Mouse (Mus musculus) MEL (cell line): ENCODE data around the gene Irs2. TPM values are rescaled to one million over a fixed set of nuclear protein-coding genes. Genes with fewer than 3 reads are reported as not detected.

Experiments
- DNase-seq: peaks from one replicate; pipeline ENCODE4 v3.0.0; 2011; ENCODE audit warnings: low read depth, low spot score
- H3K27ac ChIP-seq: 2 replicates; pipeline ENCODE4 v1.5.1; 2012; ENCODE audit warnings: low read depth, mild to moderate bottlenecking, control low read depth, low read length, moderate library complexity; ENCODE audit not compliant: control insufficient read depth
- H3K27me3 ChIP-seq, 2 experiments: fragments of 150-350 bp in 1 of 2; sonication (generic) in 1 of 2; 2 replicates each; pipeline ENCODE4 v1.6.1; 2012; ENCODE audit warnings: low read length in 2 of 2, mild to moderate bottlenecking in 2 of 2, improper control_type of control experiment in 1 of 2, moderate library complexity in 1 of 2; ENCODE audit not compliant: insufficient read depth in 2 of 2, control insufficient read depth in 1 of 2
- H3K36me3 ChIP-seq, 2 experiments: 2 replicates each; pipeline ENCODE4 v1.6.1; 2012 to 2014; ENCODE audit warnings: low read length in 2 of 2, improper control_type of control experiment in 1 of 2, inconsistent platforms in 1 of 2, mild to moderate bottlenecking in 1 of 2; ENCODE audit not compliant: insufficient read depth in 2 of 2, control insufficient read depth in 1 of 2
- H3K4me1 ChIP-seq, 2 experiments: fragments of 150-350 bp in 1 of 2; sonication (generic) in 1 of 2; 2 replicates each; pipeline ENCODE4 v1.6.1; 2012; ENCODE audit warnings: low read length in 2 of 2, improper control_type of control experiment in 1 of 2, mild to moderate bottlenecking in 1 of 2; ENCODE audit not compliant: insufficient read depth in 2 of 2, control insufficient read depth in 1 of 2
- H3K4me3 ChIP-seq, 2 experiments: fragments of 150-350 bp in 1 of 2; sonication (generic) in 1 of 2; 2 replicates each; pipeline ENCODE4 v1.5.1; 2012; ENCODE audit warnings: low read depth in 2 of 2, low read length in 2 of 2, mild to moderate bottlenecking in 2 of 2, moderate library complexity in 2 of 2, control low read depth in 1 of 2, improper control_type of control experiment in 1 of 2; ENCODE audit not compliant: control insufficient read depth in 1 of 2, insufficient read depth in 1 of 2
- H3K79me2 ChIP-seq: 2 replicates; pipeline ENCODE4 v1.6.1; 2012; ENCODE audit warnings: mild to moderate bottlenecking, low read length, moderate library complexity; ENCODE audit not compliant: control insufficient read depth, poor library complexity, insufficient read depth
- H3K9ac ChIP-seq: 2 replicates; pipeline ENCODE4 v1.6.1; 2012; ENCODE audit warnings: low read depth, mild to moderate bottlenecking, control low read depth, low read length, moderate library complexity; ENCODE audit not compliant: control insufficient read depth, poor library complexity, severe bottlenecking
- H3K9me3 ChIP-seq: fragments of 150-350 bp; sonication (generic); replicated peaks from 2 replicates; pipeline ENCODE4 v1.6.1; 2012; ENCODE audit warnings: mild to moderate bottlenecking, low read length, improper control_type of control experiment, moderate library complexity; ENCODE audit not compliant: insufficient read depth
- BHLHE40 ChIP-seq: IDR thresholded peaks from 2 replicates; pipeline ENCODE4 v1.6.1; 2012; ENCODE audit warnings: low read depth, mild to moderate bottlenecking, inconsistent platforms, low read length, improper control_type of control experiment, borderline replicate concordance
- CHD1 ChIP-seq: IDR thresholded peaks from 2 replicates; pipeline ENCODE4 v1.6.1; 2012; ENCODE audit warnings: low read depth, mild to moderate bottlenecking, inconsistent platforms, low read length, improper control_type of control experiment
- CTCF ChIP-seq, 3 experiments: IDR thresholded peaks in 2 of 3; conservative IDR thresholded peaks in 1 of 3; 2 replicates each; pipeline ENCODE4 v1.5.1; 2011 to 2012; ENCODE audit warnings: low read length in 3 of 3, low read depth in 2 of 3, mild to moderate bottlenecking in 2 of 3, improper control_type of control experiment in 1 of 3, inconsistent platforms in 1 of 3, mixed read lengths in 1 of 3, moderate library complexity in 1 of 3; ENCODE audit not compliant: control insufficient read depth in 1 of 3, insufficient read depth in 1 of 3, poor library complexity in 1 of 3, severe bottlenecking in 1 of 3
- E2F4 ChIP-seq: IDR thresholded peaks from 2 replicates; pipeline ENCODE4 v1.6.1; 2011; ENCODE audit warnings: low read depth, low read length, improper control_type of control experiment, borderline replicate concordance
- ELF1 ChIP-seq: IDR thresholded peaks from 2 replicates; pipeline ENCODE4 v1.6.1; 2014; ENCODE audit warnings: low read depth, mild to moderate bottlenecking, inconsistent platforms, low read length, improper control_type of control experiment, moderate library complexity
- EP300 ChIP-seq, 2 experiments: IDR thresholded peaks; 2 replicates each; pipeline ENCODE4 v1.6.1; 2011; ENCODE audit warnings: improper control_type of control experiment in 2 of 2, low read length in 2 of 2, low read depth in 1 of 2, mild to moderate bottlenecking in 1 of 2
- GABPA ChIP-seq: IDR thresholded peaks from 2 replicates; pipeline ENCODE4 v1.6.1; 2012; ENCODE audit warnings: low read depth, mild to moderate bottlenecking, inconsistent platforms, low read length, improper control_type of control experiment, moderate library complexity
- GATA1 ChIP-seq: IDR thresholded peaks from 2 replicates; pipeline ENCODE4 v1.6.1; 2011; ENCODE audit warnings: low read depth, low read length, improper control_type of control experiment
- HCFC1 ChIP-seq: IDR thresholded peaks from 2 replicates; pipeline ENCODE4 v1.6.1; 2012; ENCODE audit warnings: low read depth, mild to moderate bottlenecking, inconsistent platforms, low read length, improper control_type of control experiment, moderate library complexity
- JUND ChIP-seq: IDR thresholded peaks from 2 replicates; pipeline ENCODE4 v1.6.1; 2011; ENCODE audit warnings: low read depth, mild to moderate bottlenecking, improper control_type of control experiment, low read length
- KAT2A ChIP-seq: conservative IDR thresholded peaks from 2 replicates; pipeline ENCODE4 v1.6.1; 2012; ENCODE audit warnings: low read depth, low read length, improper control_type of control experiment, inconsistent platforms
- MAFK ChIP-seq: IDR thresholded peaks from 2 replicates; pipeline ENCODE4 v1.6.1; 2011; ENCODE audit warnings: low read depth, mild to moderate bottlenecking, low read length, improper control_type of control experiment, borderline replicate concordance
- MAX ChIP-seq: IDR thresholded peaks from 2 replicates; pipeline ENCODE4 v1.6.1; 2011; ENCODE audit warnings: low read length, improper control_type of control experiment
- MAZ ChIP-seq: IDR thresholded peaks from 2 replicates; pipeline ENCODE4 v1.6.1; 2012; ENCODE audit warnings: low read depth, mild to moderate bottlenecking, inconsistent platforms, low read length, improper control_type of control experiment
- MEF2A ChIP-seq: IDR thresholded peaks from 2 replicates; pipeline ENCODE4 v1.6.1; 2014; ENCODE audit warnings: low read depth, mild to moderate bottlenecking, inconsistent platforms, low read length, improper control_type of control experiment; ENCODE audit not compliant: poor library complexity, insufficient replicate concordance, severe bottlenecking; ENCODE audit errors: extremely low read depth
- MXI1 ChIP-seq: IDR thresholded peaks from 2 replicates; pipeline ENCODE4 v1.6.1; 2011; ENCODE audit warnings: mild to moderate bottlenecking, low read depth, low read length, improper control_type of control experiment
- MYB ChIP-seq: IDR thresholded peaks from 2 replicates; pipeline ENCODE4 v1.6.1; 2011; ENCODE audit warnings: mild to moderate bottlenecking, low read depth, low read length, improper control_type of control experiment
- MYC ChIP-seq: IDR thresholded peaks from 2 replicates; pipeline ENCODE4 v1.6.1; 2011; ENCODE audit warnings: low read depth, mild to moderate bottlenecking, low read length, improper control_type of control experiment, moderate library complexity
- NELFE ChIP-seq: IDR thresholded peaks from 2 replicates; pipeline ENCODE4 v1.6.1; 2011; ENCODE audit warnings: low read depth, low read length, improper control_type of control experiment
- NRF1 ChIP-seq: IDR thresholded peaks from 2 replicates; pipeline ENCODE4 v1.6.1; 2014; ENCODE audit warnings: low read depth, mild to moderate bottlenecking, inconsistent platforms, low read length, improper control_type of control experiment, moderate library complexity; ENCODE audit not compliant: poor library complexity, insufficient read depth, severe bottlenecking
- POLR2A ChIP-seq, 2 experiments: IDR thresholded peaks; 2 replicates each; pipeline ENCODE4 v1.6.1; 2011 to 2012; ENCODE audit warnings: low read length in 2 of 2, mild to moderate bottlenecking in 2 of 2, control low read depth in 1 of 2, improper control_type of control experiment in 1 of 2, low read depth in 1 of 2, moderate library complexity in 1 of 2; ENCODE audit not compliant: control insufficient read depth in 1 of 2, insufficient read depth in 1 of 2, poor library complexity in 1 of 2
- POLR2AphosphoS2 ChIP-seq: IDR thresholded peaks from 2 replicates; pipeline ENCODE4 v1.6.1; 2011; ENCODE audit warnings: low read length, improper control_type of control experiment
- POLR2AphosphoS5 ChIP-seq: IDR thresholded peaks from 2 replicates; pipeline ENCODE4 v1.6.1; 2012; ENCODE audit warnings: low read depth, borderline replicate concordance, mild to moderate bottlenecking, inconsistent platforms, low read length, moderate library complexity, mixed read lengths
- RCOR1 ChIP-seq: IDR thresholded peaks from 2 replicates; pipeline ENCODE4 v1.6.1; 2012; ENCODE audit warnings: low read depth, mild to moderate bottlenecking, inconsistent platforms, low read length, improper control_type of control experiment
- SIN3A ChIP-seq: IDR thresholded peaks from 2 replicates; pipeline ENCODE4 v1.6.1; 2012; ENCODE audit warnings: low read length, improper control_type of control experiment, inconsistent platforms
- SMC3 ChIP-seq: IDR thresholded peaks from 2 replicates; pipeline ENCODE4 v1.6.1; 2011; ENCODE audit warnings: low read depth, low read length, improper control_type of control experiment
- TAL1 ChIP-seq: IDR thresholded peaks from 2 replicates; pipeline ENCODE4 v1.6.1; 2012; ENCODE audit warnings: mild to moderate bottlenecking, inconsistent platforms, low read length, moderate library complexity, mixed read lengths
- TBP ChIP-seq: IDR thresholded peaks from 2 replicates; pipeline ENCODE4 v1.8.0; 2011; ENCODE audit warnings: low read depth, low read length, improper control_type of control experiment
- TCF12 ChIP-seq: IDR thresholded peaks from 2 replicates; pipeline ENCODE4 v1.6.1; 2014; ENCODE audit warnings: low read depth, mild to moderate bottlenecking, inconsistent platforms, low read length, improper control_type of control experiment, moderate library complexity
- UBTF ChIP-seq: IDR thresholded peaks from 2 replicates; pipeline ENCODE4 v1.6.1; 2012; ENCODE audit warnings: low read depth, mild to moderate bottlenecking, inconsistent platforms, low read length, improper control_type of control experiment, moderate library complexity, borderline replicate concordance; ENCODE audit not compliant: insufficient read depth
- USF1 ChIP-seq: IDR thresholded peaks from 2 replicates; pipeline ENCODE4 v1.6.1; 2014; ENCODE audit warnings: low read depth, mild to moderate bottlenecking, inconsistent platforms, low read length, improper control_type of control experiment, moderate library complexity
- ZC3H11A ChIP-seq: IDR thresholded peaks from 2 replicates; pipeline ENCODE4 v1.6.1; 2012; ENCODE audit warnings: low read depth, mild to moderate bottlenecking, inconsistent platforms, low read length, improper control_type of control experiment
- ZKSCAN1 ChIP-seq: IDR thresholded peaks from 2 replicates; pipeline ENCODE4 v1.6.1; 2012; ENCODE audit warnings: low read depth, mild to moderate bottlenecking, inconsistent platforms, low read length, improper control_type of control experiment, moderate library complexity
- ZMIZ1 ChIP-seq: IDR thresholded peaks from 2 replicates; pipeline ENCODE4 v1.6.1; 2012; ENCODE audit warnings: low read depth, mild to moderate bottlenecking, inconsistent platforms, low read length, improper control_type of control experiment, moderate library complexity
- ZNF384 ChIP-seq: IDR thresholded peaks from 2 replicates; pipeline ENCODE4 v1.6.1; 2012; ENCODE audit warnings: low read depth, mild to moderate bottlenecking, inconsistent platforms, low read length, improper control_type of control experiment
- polyA plus RNA-seq, 2 experiments: library from polyadenylated mRNA; stranded (reverse) in 1 of 2; unstranded in 1 of 2; fragments of >175 nt in 1 of 2; fragments of >200 nt in 1 of 2; gene quantifications; 2 replicates each; pipeline versions ENCODE4 v1.2.1 to v1.2.4; 2012; ENCODE audit warnings: low replicate concordance in 2 of 2, low read depth in 1 of 2; ENCODE audit not compliant: insufficient read length in 2 of 2, insufficient read depth in 1 of 2, missing spikeins in 1 of 2
- total RNA-seq: library from RNA; depleted of rRNA; stranded (reverse); fragments of 300-350 nt; gene quantifications from 2 replicates; pipeline ENCODE4 v1.2.3, GENCODE M21; 2012

The Irs2 gene
- total and polyA plus RNA-seq, 3 experiments = 16.4 to 23.1 TPM; not detected in 1

GRCm38 (mm10) chr8:10945939-10946740 is 62.1 kb downstream of the Irs2 start:
- Histone ChIP-seq H3K36me3 (peaks cover 0 to 8% of the 10 kb centered on the region in 2 experiments; a peak in 2 of 4 replicates), H3K9me3 (no peaks in the 10 kb centered on the region), H3K27ac (peak overlapping the region; percentile 93), H3K4me3 (peak overlapping the region; percentile 45 to 49), H3K9ac (peak overlapping the region; percentile 65), H3K79me2 (no peaks in the 10 kb centered on the region; the same call in 1 of the 2 replicates), H3K27me3 (no peaks in the 10 kb centered on the region), H3K4me1 (peaks cover 2 to 20% of the 10 kb centered on the region in 2 experiments; a peak in 3 of 4 replicates)
- DNase-seq = peak; percentile 99
- peak; percentile 92 for TF ChIP-seq ELF1
- peak; percentile 69 for TF ChIP-seq TAL1
- no peak for TF ChIP-seq MEF2A
- no peak for TF ChIP-seq KAT2A
- 0 out of 2 replicates have a peak, but pooled peaks have one; percentile 59 for TF ChIP-seq MAZ
- no peak for TF ChIP-seq MYB
- TF ChIP-seq MXI1 = peak; percentile 96
- peak; percentile 73; the same call in 1 of the 2 replicates for TF ChIP-seq HCFC1
- TF ChIP-seq MAX = peak; percentile 93
- peak; percentile 59 for TF ChIP-seq USF1
- no peak for TF ChIP-seq UBTF
- peak; percentile 67 for TF ChIP-seq BHLHE40
- no peak for TF ChIP-seq E2F4
- no peak for TF ChIP-seq GABPA
- TF ChIP-seq GATA1 = peak; percentile 78
- peak; percentile 69 for TF ChIP-seq TBP
- no peak; the same call in 1 of the 2 replicates for TF ChIP-seq ZMIZ1
- peak; percentile 72; the same call in 1 of the 2 replicates for TF ChIP-seq POLR2AphosphoS2
- TF ChIP-seq POLR2AphosphoS5 = no peak
- TF ChIP-seq TCF12 = no peak; the same call in none of the 2 replicates
- peak; percentile 97 for TF ChIP-seq ZNF384
- TF ChIP-seq JUND = no peak
- no peak for TF ChIP-seq CHD1
- TF ChIP-seq NRF1 = peak; percentile 63
- TF ChIP-seq RCOR1 = peak; percentile 66
- no peak for TF ChIP-seq MAFK
- TF ChIP-seq NELFE = peak; percentile 60
- TF ChIP-seq SMC3 = no peak
- TF ChIP-seq SIN3A = peak; percentile 95
- peak; percentile 98 for TF ChIP-seq MYC
- TF ChIP-seq ZC3H11A = no peak; the same call in none of the 2 replicates
- TF ChIP-seq POLR2A (IDR thresholded peaks at IDR 0.05; ENCODE audit: control insufficient read depth in 1 of 2, insufficient read depth in 1 of 2, low read depth in 1 of 2, low read length in 2 of 2, poor library complexity in 1 of 2) = peak; percentile 53 to 72; a peak in 2 of 4 replicates
- TF ChIP-seq ZKSCAN1 = no peak; the same call in 1 of the 2 replicates
- no peak for TF ChIP-seq CTCF (IDR thresholded peaks at IDR 0.05 in 2 of 3, conservative IDR thresholded peaks at IDR 0.05 in 1 of 3; ENCODE audit: control insufficient read depth in 1 of 3, insufficient read depth in 1 of 3, low read depth in 2 of 3, low read length in 3 of 3, poor library complexity in 1 of 3, severe bottlenecking in 1 of 3)
- TF ChIP-seq EP300 (IDR thresholded peaks at IDR 0.05; ENCODE audit: low read depth in 1 of 2, low read length in 2 of 2) = peak; percentile 49 to 83; a peak in 2 of 4 replicates
